Mouse (Mus musculus) kidney, postnatal 10 days (tissue): ENCODE measurements at regions not wholly inside any gene's neighbourhood (a gene's known extent, or its start where the extent isn't known, plus 50 kb on each side); places are given as distances from the start of the nearest gene placed in this dataset.
A peak's percentile ranks its signal among the peaks of the same experiment; 100 is the strongest.
"Not testable (repeated sequence)": the region's sequence is repeated elsewhere in the genome, so short reads cannot be mapped to it uniquely, and the experiment has no call there.

Experiments
- DNase-seq: peaks from one replicate; pipeline ENCODE4 v3.0.0; 2021; ENCODE audit warnings: mixed read lengths

- no peak for DNase-seq
These were observed 59.6 kb downstream of the Fasl start for GRCm38 (mm10) chr1:161728546-161729206.

- not testable (repeated sequence) for DNase-seq
These were observed 60.9 kb downstream of the Fasl start for GRCm38 (mm10) chr1:161727357-161727756.

- DNase-seq: not testable (repeated sequence)
These were observed 62.2 kb downstream of the Fasl start for GRCm38 (mm10) chr1:161726098-161726497.

GRCm38 (mm10) chr1:161719876-161720275 is 68.4 kb downstream of the Fasl start:
- no peak for DNase-seq

- DNase-seq: peak; percentile 25
These were observed 70.0 kb downstream of the Fasl start for GRCm38 (mm10) chr1:161718254-161718653.

- peak; percentile 86 for DNase-seq
These were observed 75.4 kb downstream of the Fasl start for GRCm38 (mm10) chr1:161712918-161713317.

GRCm38 (mm10) chr1:161712283-161712682 is 76.0 kb downstream of the Fasl start:
- no peak for DNase-seq

- DNase-seq: no peak
These were observed 81.2 kb downstream of the Fasl start for GRCm38 (mm10) chr1:161707049-161707448.

GRCm38 (mm10) chr1:161704961-161705360 is 83.3 kb downstream of the Fasl start:
- no peak for DNase-seq

GRCm38 (mm10) chr1:161704527-161704926 is 83.8 kb downstream of the Fasl start:
- no peak for DNase-seq

- no peak for DNase-seq
These were observed 92.4 kb downstream of the Fasl start for GRCm38 (mm10) chr1:161695886-161696285.

GRCm38 (mm10) chr1:161693768-161694160 is 94.5 kb downstream of the Fasl start:
- DNase-seq: no peak

- DNase-seq: no peak
These were observed 95.2 kb downstream of the Fasl start for GRCm38 (mm10) chr1:161692836-161693767.

- DNase-seq: peak; percentile 9
These were observed 99.3 kb downstream of the Fasl start for GRCm38 (mm10) chr1:161688946-161689345.

GRCm38 (mm10) chr1:161687548-161687947 is 100.7 kb downstream of the Fasl start:
- peak; percentile 80 for DNase-seq

GRCm38 (mm10) chr1:161680558-161680957 is 107.7 kb downstream of the Fasl start:
- peak; percentile 23 for DNase-seq

- no peak for DNase-seq
These were observed 117.4 kb downstream of the Fasl start for GRCm38 (mm10) chr1:161670937-161671336.

- no peak for DNase-seq
These were observed 124.0 kb downstream of the Fasl start for GRCm38 (mm10) chr1:161664321-161664720.

GRCm38 (mm10) chr1:161663351-161663750 is 124.9 kb downstream of the Fasl start:
- DNase-seq: no peak

GRCm38 (mm10) chr1:161662241-161662640 is 126.1 kb downstream of the Fasl start:
- no peak for DNase-seq

- no peak for DNase-seq
These were observed 130.8 kb downstream of the Fasl start for GRCm38 (mm10) chr1:161657511-161657910.

- DNase-seq: no peak
These were observed 138.9 kb downstream of the Fasl start for GRCm38 (mm10) chr1:161649387-161649786.

GRCm38 (mm10) chr1:161632098-161632497 is 137.6 kb downstream of the Tnfsf18 start:
- no peak for DNase-seq

GRCm38 (mm10) chr1:161621291-161621690 is 126.8 kb downstream of the Tnfsf18 start:
- no peak for DNase-seq
